Mouse (Mus musculus): Measurements from ENCODE around the gene Mia2. TPM values are rescaled to one million over a fixed set of nuclear protein-coding genes. Genes with fewer than 3 reads are reported as not detected.

Mia2 gene
- polyA plus RNA-seq, 1 experiment, result 73.7 TPM

GRCm38 (mm10) chr12:59145130-59145529 lies 49.5 kb downstream of the Mia2 start:
- TF ChIP-seq CTCF (IDR thresholded peaks at IDR 0.05; ENCODE audit: low read depth, low read length) (no peak), POLR2A (IDR thresholded peaks at IDR 0.05; ENCODE audit: insufficient read depth, low read length) (no peak), EP300 (IDR thresholded peaks at IDR 0.05; ENCODE audit: insufficient read depth, low read depth, low read length) (no peak)
- peaks cover 29% of the 10 kb centered on the region for H3K36me3 ChIP-seq (ENCODE audit: control insufficient read depth, insufficient read depth, low read length, poor library complexity, severe bottlenecking)
- H3K9ac ChIP-seq (ENCODE audit: low read depth, poor library complexity, severe bottlenecking), result no peak overlapping the region
- H3K9me3 ChIP-seq (replicated peaks; ENCODE audit: control insufficient read depth, insufficient read depth, low read length, poor library complexity, severe bottlenecking), result no peaks in the 10 kb centered on the region
- no peak overlapping the region for H3K27ac ChIP-seq (ENCODE audit: insufficient read depth, low read length)
- H3K4me1 ChIP-seq (ENCODE audit: control insufficient read depth, insufficient read depth, low read length), result no peaks in the 10 kb centered on the region
- no peaks in the 10 kb centered on the region for H3K27me3 ChIP-seq (ENCODE audit: control insufficient read depth, insufficient read depth, low read length, poor library complexity, severe bottlenecking)
- H3K4me3 ChIP-seq (ENCODE audit: low read depth, low read length), result no peak overlapping the region

- H3K36me3 ChIP-seq (ENCODE audit: control insufficient read depth, insufficient read depth, low read length, poor library complexity, severe bottlenecking), result peaks cover 26% of the 10 kb centered on the region
- no peaks in the 10 kb centered on the region for H3K9me3 ChIP-seq (replicated peaks; ENCODE audit: control insufficient read depth, insufficient read depth, low read length, poor library complexity, severe bottlenecking)
- TF ChIP-seq POLR2A (IDR thresholded peaks at IDR 0.05; ENCODE audit: insufficient read depth, low read length), result no peak
- no peak for TF ChIP-seq CTCF (IDR thresholded peaks at IDR 0.05; ENCODE audit: low read depth, low read length)
- no peak for TF ChIP-seq EP300 (IDR thresholded peaks at IDR 0.05; ENCODE audit: insufficient read depth, low read depth, low read length)
Observed at GRCm38 (mm10) chr12:59149691-59150090, 54.1 kb downstream of the Mia2 start.

GRCm38 (mm10) chr12:59161091-59161490 lies 65.5 kb downstream of the Mia2 start:
- TF ChIP-seq CTCF (IDR thresholded peaks at IDR 0.05; ENCODE audit: low read depth, low read length), result no peak
- TF ChIP-seq EP300 (IDR thresholded peaks at IDR 0.05; ENCODE audit: insufficient read depth, low read depth, low read length), result no peak
- TF ChIP-seq POLR2A (IDR thresholded peaks at IDR 0.05; ENCODE audit: insufficient read depth, low read length), result no peak
- no peak overlapping the region for H3K27ac ChIP-seq (ENCODE audit: insufficient read depth, low read length)

More at GRCm38 (mm10) chr12:59149691-59150090, 54.1 kb downstream of the Mia2 start:
- Histone ChIP-seq H3K4me1 (ENCODE audit: control insufficient read depth, insufficient read depth, low read length) (no peaks in the 10 kb centered on the region), H3K9ac (ENCODE audit: low read depth, poor library complexity, severe bottlenecking) (no peak overlapping the region), H3K27me3 (ENCODE audit: control insufficient read depth, insufficient read depth, low read length, poor library complexity, severe bottlenecking) (no peaks in the 10 kb centered on the region), H3K4me3 (ENCODE audit: low read depth, low read length) (no peak overlapping the region), H3K27ac (ENCODE audit: insufficient read depth, low read length) (no peak overlapping the region)

GRCm38 (mm10) chr12:59162797-59163196 lies 67.2 kb downstream of the Mia2 start:
- no peak overlapping the region for H3K27ac ChIP-seq (ENCODE audit: insufficient read depth, low read length)
- TF ChIP-seq EP300 (IDR thresholded peaks at IDR 0.05; ENCODE audit: insufficient read depth, low read depth, low read length) (no peak), POLR2A (IDR thresholded peaks at IDR 0.05; ENCODE audit: insufficient read depth, low read length) (no peak), CTCF (IDR thresholded peaks at IDR 0.05; ENCODE audit: low read depth, low read length) (no peak)
- H3K9ac ChIP-seq (ENCODE audit: low read depth, poor library complexity, severe bottlenecking), result no peak overlapping the region
- H3K9me3 ChIP-seq (replicated peaks; ENCODE audit: control insufficient read depth, insufficient read depth, low read length, poor library complexity, severe bottlenecking), result no peaks in the 10 kb centered on the region
- peaks cover 28% of the 10 kb centered on the region for H3K36me3 ChIP-seq (ENCODE audit: control insufficient read depth, insufficient read depth, low read length, poor library complexity, severe bottlenecking)
- H3K4me3 ChIP-seq (ENCODE audit: low read depth, low read length), result no peak overlapping the region
- no peaks in the 10 kb centered on the region for H3K4me1 ChIP-seq (ENCODE audit: control insufficient read depth, insufficient read depth, low read length)
- H3K27me3 ChIP-seq (ENCODE audit: control insufficient read depth, insufficient read depth, low read length, poor library complexity, severe bottlenecking), result no peaks in the 10 kb centered on the region

More at GRCm38 (mm10) chr12:59161091-59161490, 65.5 kb downstream of the Mia2 start:
- H3K4me1 ChIP-seq (ENCODE audit: control insufficient read depth, insufficient read depth, low read length), result no peaks in the 10 kb centered on the region
- H3K36me3 ChIP-seq (ENCODE audit: control insufficient read depth, insufficient read depth, low read length, poor library complexity, severe bottlenecking), result peaks cover 28% of the 10 kb centered on the region
- H3K27me3 ChIP-seq (ENCODE audit: control insufficient read depth, insufficient read depth, low read length, poor library complexity, severe bottlenecking), result no peaks in the 10 kb centered on the region
- H3K9ac ChIP-seq (ENCODE audit: low read depth, poor library complexity, severe bottlenecking), result no peak overlapping the region
- no peak overlapping the region for H3K4me3 ChIP-seq (ENCODE audit: low read depth, low read length)
- no peaks in the 10 kb centered on the region for H3K9me3 ChIP-seq (replicated peaks; ENCODE audit: control insufficient read depth, insufficient read depth, low read length, poor library complexity, severe bottlenecking)

GRCm38 (mm10) chr12:59164522-59164921 lies 68.9 kb downstream of the Mia2 start:
- H3K27ac ChIP-seq (ENCODE audit: insufficient read depth, low read length), result no peak overlapping the region
- no peaks in the 10 kb centered on the region for H3K4me1 ChIP-seq (ENCODE audit: control insufficient read depth, insufficient read depth, low read length)
- no peaks in the 10 kb centered on the region for H3K27me3 ChIP-seq (ENCODE audit: control insufficient read depth, insufficient read depth, low read length, poor library complexity, severe bottlenecking)
- no peak overlapping the region for H3K4me3 ChIP-seq (ENCODE audit: low read depth, low read length)
- peaks cover 28% of the 10 kb centered on the region for H3K36me3 ChIP-seq (ENCODE audit: control insufficient read depth, insufficient read depth, low read length, poor library complexity, severe bottlenecking)
- H3K9me3 ChIP-seq (replicated peaks; ENCODE audit: control insufficient read depth, insufficient read depth, low read length, poor library complexity, severe bottlenecking), result no peaks in the 10 kb centered on the region
- no peak overlapping the region for H3K9ac ChIP-seq (ENCODE audit: low read depth, poor library complexity, severe bottlenecking)
- TF ChIP-seq CTCF (IDR thresholded peaks at IDR 0.05; ENCODE audit: low read depth, low read length) (no peak), EP300 (IDR thresholded peaks at IDR 0.05; ENCODE audit: insufficient read depth, low read depth, low read length) (no peak), POLR2A (IDR thresholded peaks at IDR 0.05; ENCODE audit: insufficient read depth, low read length) (no peak)

GRCm38 (mm10) chr12:59166557-59166956 lies 71.0 kb downstream of the Mia2 start:
- no peak for TF ChIP-seq POLR2A (IDR thresholded peaks at IDR 0.05; ENCODE audit: insufficient read depth, low read length)
- TF ChIP-seq CTCF (IDR thresholded peaks at IDR 0.05; ENCODE audit: low read depth, low read length), result no peak
- no peak for TF ChIP-seq EP300 (IDR thresholded peaks at IDR 0.05; ENCODE audit: insufficient read depth, low read depth, low read length)
- no peak overlapping the region for H3K9ac ChIP-seq (ENCODE audit: low read depth, poor library complexity, severe bottlenecking)
- no peaks in the 10 kb centered on the region for H3K4me1 ChIP-seq (ENCODE audit: control insufficient read depth, insufficient read depth, low read length)
- H3K36me3 ChIP-seq (ENCODE audit: control insufficient read depth, insufficient read depth, low read length, poor library complexity, severe bottlenecking), result peaks cover 28% of the 10 kb centered on the region
- no peaks in the 10 kb centered on the region for H3K27me3 ChIP-seq (ENCODE audit: control insufficient read depth, insufficient read depth, low read length, poor library complexity, severe bottlenecking)
- no peak overlapping the region for H3K27ac ChIP-seq (ENCODE audit: insufficient read depth, low read length)
- no peaks in the 10 kb centered on the region for H3K9me3 ChIP-seq (replicated peaks; ENCODE audit: control insufficient read depth, insufficient read depth, low read length, poor library complexity, severe bottlenecking)
- no peak overlapping the region for H3K4me3 ChIP-seq (ENCODE audit: low read depth, low read length)

All from ES-Bruce4 (cell line).